Mouse (Mus musculus) testis, postnatal 10 days (tissue): ENCODE measurements around the gene Syt7.

ENCODE experiments used
- DNase-seq: peaks from one replicate; pipeline ENCODE4 v3.0.0; 2021; ENCODE audit warnings: low spot score

The Syt7 gene

DNA sequence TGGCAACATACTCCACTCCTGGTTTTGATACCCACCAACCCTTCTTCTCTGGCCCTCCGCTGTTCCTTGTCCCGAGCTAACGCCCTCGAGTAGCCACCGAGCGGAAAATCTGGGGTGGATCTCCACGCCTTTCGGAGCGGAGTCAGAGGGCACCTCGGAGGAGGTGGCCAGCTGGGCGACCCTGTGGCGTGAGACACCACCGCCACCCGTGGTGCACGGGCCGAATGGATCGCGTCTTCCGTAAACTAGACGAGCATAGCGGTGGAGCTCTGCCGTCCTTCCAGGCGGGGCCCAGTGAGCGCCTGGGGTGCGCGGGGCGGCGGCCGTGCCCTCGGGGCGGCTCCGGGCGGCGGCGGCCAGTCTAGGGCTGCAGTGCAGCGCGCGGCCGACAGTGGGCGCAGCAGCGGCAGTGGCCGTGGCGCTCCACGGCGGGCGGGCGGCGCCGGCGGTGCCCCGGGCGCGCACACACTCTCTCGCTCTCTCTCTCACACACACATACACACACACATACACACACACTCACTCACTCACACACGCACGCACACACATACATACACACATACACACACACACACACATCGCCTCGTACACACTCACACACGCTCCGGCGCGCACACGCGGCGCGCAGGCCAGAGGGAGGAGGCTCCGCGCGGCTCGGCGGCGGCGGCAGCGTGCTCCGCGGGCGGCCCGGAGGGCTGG is at the start of gene Syt7:
Syt7 (plus strand) TSS at position 476 of the 699 bp plus-strand sequence.
- peak; percentile 97 for DNase-seq

DNA sequence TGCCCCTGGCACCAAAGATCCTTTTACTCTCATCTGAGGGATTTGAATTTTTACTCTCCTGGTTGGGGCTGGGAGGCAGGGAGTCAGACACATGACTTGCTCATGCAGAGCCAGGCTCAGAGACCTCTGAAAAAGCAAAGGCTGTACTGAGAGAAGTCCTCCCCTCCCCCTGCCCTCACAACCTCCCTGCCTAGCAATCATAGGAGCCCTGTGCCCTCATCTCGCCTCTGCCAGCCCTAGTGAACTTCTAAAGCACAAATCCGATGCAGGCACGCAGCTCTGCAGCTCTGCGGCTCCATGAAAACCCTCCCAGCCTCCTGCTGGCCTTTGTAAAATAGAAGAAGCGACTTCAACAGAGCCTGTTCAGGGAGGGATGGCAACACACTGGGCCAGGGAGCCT is 49.6 kb upstream of the Syt7 start:
- no peak for DNase-seq

DNA sequence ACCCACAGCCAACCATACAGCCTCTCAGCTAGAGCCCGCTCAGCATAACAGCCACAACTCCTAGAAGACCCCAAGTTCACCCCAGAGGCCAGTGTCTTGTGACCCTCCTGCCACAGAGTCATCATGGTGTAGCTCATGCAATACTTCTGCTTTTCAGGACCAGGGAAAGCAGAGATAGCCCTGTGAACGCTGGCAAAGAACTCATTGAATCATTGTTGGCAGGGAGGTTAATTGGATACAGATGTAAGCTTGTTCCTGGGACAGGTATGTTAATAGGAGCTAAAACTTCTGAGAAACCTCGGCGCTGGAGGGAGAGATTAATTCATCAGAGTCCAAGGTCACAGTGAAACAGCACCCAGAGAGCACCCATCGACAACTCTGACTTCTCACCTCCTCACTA is 48.2 kb upstream of the Syt7 start:
- no peak for DNase-seq

DNA sequence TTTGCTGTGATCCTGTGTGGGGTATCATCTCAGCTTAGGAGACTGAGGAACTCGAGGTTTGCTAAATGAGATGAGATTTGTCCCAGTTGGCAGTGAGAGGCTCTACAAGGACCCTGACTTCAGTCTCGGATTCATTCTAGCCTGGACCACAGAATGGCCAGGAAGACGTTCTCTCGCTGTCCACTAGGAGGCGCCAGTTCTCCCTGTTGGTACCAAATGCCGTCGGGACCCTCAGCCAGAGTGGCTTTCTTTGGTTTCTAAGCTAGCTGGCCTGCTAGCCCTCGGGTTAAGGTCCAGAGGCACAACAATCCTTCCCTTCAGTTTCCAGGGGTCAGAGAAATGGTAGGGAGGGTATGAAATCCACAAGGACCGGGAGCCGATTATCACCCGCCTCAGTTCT is 47.7 kb upstream of the Syt7 start:
- DNase-seq: peak; percentile 87

DNA sequence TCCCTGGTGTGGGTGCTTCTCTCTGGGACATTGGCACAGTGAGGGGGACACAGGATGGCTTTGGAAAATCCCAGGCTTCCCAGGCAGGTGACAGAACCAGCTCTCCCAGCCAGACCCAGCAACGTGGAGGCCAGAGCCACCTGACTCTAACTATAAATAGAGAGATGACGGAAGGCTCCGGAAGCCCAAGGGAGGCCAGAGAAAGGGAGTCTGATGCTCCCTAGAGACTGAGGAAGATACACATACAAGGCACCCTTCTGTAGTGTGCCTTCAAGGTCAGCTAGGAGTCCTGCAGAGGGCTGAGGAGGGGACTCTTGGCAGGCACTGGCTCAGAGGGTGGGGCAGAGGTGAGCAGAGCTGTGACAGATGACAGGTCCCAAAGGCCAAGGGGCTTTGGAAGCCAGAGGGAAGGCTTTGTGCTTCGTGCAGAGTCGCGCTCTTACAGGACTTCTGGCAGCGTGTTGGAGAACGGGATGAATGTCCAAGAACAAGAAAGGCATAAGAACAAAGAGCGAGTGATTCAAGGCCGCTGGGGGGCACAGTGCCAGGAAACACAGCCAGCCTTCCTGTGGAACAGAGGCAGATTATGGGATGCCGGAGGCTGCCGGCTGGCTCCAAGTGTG is 47.0 kb upstream of the Syt7 start:
- peak; percentile 92 for DNase-seq

DNA sequence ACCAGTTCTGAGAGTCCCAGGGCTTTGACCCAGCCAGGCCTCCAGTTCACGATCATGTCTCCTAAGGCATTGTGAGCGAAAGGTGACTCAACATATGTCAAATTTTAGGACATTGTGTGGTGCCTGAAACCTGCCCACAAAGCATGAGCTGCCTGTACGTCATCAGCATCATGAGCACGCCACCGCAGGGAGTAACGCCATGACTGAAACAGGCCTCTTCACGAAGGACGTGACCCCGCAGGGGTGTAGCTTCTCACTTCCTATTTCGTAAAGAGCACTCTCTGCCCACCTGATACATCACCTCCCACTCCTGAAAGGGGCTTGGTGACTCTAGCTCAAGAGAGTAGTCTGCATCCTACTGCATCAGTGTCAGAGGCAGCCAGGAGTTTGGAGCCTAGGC is 45.0 kb upstream of the Syt7 start:
- DNase-seq: no peak

DNA sequence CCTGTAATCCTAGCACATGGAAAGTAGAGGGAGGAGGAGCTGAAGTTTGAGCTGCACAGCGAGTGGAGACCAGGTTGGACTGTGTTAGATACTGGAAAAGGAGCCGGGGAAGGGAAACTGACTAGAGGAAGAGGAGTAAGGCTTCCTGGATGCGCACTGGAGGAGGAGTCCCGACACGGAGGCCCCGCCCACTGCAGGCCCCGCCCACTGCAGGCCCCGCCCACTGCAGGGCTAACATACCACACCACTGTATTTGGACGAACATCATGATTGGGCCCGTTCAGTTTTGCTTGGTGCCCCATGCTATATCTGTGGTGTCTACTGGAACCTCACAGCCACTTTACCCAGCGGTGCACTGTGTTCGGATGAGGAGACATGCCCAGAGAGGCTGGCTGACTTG is 43.2 kb upstream of the Syt7 start:
- DNase-seq: peak; percentile 66

DNA sequence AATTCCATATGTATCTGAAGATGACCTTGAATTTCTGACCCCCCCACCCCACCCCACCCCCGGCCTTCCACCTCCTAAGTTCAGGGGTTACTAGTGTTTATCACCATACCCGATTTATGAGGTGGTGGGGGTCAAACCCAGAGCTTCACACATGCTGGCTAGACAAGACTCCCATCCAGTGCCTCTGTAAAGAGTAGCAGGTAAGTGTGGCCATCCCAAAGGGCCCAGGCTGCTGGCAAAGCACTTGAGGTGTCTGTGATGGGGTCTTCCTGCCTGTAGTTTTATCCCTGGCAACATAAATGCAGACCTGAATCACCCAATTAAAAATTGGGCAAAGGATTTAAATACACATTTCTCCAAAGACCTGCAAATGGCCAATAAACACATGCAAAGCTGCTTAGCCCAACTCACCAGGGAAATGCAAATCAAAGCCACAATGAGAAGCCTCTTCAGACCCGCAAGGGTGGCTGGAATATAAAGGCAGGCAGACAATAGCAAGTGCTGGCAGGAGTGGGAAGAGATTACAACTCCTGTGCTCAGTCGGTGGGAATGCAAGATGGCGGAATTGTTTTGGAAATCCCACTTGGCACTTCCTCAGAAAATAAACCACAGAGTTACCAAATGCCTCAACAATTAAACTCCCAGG is 41.1 kb upstream of the Syt7 start:
- no peak for DNase-seq

DNA sequence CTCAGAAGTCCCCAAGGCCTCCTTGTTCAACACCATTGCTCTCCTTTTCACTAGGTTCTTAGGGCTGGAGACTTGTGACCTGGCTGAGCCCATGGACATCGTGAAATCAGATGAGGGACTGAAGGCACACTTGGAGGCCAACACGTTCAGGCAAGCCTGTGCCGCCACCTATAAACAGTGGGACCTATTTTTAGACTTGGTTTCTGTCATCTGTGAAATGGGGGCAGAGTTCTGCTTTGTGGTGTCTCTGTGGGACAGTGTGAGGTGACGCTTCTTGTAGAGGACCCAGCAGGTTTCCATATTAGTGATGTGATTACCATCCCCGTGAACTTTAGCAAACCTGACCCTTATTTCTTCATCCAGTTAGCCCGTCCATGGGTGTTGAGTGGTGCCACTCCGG is 36.7 kb upstream of the Syt7 start:
- no peak for DNase-seq

DNA sequence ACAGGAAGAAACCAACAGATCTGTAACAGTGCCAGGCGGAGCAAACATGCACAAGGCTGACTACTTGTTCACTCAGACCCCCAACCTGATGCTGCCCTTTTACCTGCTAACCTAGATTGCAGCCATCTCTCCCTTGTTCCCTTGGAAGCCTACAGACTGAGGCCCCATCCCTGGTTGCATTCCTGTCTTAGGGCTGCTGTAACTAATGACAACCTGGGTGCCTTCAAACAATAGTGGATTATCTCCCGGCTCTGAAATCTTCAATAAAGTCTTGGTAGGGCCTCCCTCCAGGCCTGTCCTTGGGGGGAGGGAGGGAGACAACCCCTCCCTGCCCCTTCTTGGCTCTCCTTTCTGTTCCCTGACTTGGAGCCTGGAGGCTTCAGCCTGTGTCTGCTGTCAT is 34.1 kb upstream of the Syt7 start:
- no peak for DNase-seq

DNA sequence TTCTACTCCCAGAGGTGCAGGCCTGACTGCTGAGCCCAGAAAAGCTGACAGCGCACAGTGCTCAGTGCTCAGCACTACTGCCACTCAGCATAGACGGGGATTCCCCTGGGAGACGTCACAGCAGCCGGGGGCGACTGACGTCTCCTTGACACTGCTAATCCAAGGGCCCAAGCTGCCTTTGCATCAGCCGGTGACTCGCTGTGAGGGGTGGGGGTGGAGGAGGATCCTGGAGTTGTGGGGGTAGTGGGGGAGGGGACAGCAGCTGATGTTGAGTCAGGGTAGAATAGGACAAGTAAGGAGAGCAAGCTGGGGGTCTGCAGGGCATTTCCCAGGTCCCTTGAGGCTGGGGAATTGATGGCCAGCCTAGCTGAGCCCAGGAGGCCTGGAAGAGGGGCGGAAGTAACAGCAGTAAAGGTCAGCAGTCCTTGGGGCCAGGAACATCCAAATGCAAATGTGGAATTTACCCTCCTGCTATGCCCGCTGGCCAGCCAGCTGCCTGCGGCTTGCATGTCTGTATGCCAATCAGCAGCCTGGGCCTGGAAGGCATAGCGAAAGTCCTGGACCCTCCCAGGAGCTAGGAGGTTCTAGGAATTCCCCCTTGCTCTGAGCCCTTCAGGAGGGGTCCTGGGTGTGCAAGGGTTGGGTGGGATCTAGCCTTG is 31.9 kb upstream of the Syt7 start:
- no peak for DNase-seq

DNA sequence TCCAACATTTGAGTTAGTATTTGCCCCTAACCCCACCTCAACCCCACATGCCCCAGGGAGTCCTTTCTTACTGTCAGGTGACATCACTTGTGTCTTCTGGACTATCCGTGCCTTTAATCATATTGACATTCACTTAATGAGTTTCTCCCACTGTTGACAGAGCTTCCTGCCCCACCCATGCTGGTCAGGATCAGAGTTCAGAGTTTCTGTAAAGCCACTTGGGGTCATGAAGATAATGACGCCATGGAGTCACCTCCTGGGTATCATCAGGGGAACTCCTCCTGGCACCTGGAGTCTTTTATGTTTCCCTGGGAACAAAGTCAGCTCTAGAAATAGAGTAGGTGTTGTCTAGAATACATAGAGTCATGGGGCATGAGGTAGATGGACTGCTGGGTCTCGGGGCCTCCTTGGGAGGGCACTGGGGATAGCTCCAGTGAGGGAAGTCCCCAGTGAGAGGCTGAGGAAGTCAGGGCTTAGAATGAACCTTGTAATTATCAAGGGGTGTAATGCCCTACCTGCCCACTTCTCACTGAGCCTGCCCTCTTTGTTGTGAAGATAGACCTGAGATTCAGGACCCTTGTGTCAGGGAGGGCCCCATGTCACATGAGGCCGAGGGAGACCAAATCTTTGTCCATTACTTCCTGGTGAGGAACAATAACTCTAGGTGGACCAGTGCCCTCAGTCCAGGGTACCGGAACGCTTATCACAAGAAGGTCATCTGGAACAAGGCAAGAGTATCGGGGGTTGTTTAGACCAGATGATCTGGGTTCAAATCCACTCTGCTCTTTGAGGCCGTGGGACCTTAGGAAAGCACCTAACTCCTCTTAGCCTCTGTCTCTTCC is 29.6 kb upstream of the Syt7 start:
- DNase-seq: no peak

DNA sequence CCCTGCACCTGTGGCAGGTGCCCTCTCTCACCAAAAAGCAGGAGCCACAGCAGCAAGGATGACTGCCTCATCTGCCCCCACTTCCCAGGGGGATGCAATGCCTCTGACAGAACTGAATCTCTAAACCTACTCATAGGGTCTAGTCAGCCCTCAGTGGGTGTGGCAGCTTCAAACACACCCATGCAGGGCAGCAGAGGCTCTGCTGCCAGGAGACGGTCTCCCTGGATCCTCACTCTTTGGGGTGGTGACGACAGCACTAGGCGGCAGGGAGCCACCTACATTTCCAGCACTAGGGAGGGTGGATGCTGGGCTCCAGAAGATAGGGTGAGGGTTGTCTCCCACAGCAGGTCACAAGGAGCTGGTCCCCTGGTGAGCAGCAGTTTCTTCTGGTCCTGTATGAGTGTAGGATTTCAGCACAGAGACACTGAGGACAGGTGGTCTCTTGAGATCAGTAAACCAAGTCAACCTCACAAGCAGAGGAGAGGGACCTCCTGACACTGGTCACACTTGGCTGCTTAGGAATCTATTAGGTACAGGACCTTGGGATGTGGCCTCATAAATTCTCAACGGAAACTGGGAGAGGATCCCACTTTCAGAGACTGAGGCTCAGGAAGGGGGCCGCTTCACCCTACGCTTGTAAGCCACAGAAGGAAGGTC is 26.3 kb upstream of the Syt7 start:
- no peak for DNase-seq

DNA sequence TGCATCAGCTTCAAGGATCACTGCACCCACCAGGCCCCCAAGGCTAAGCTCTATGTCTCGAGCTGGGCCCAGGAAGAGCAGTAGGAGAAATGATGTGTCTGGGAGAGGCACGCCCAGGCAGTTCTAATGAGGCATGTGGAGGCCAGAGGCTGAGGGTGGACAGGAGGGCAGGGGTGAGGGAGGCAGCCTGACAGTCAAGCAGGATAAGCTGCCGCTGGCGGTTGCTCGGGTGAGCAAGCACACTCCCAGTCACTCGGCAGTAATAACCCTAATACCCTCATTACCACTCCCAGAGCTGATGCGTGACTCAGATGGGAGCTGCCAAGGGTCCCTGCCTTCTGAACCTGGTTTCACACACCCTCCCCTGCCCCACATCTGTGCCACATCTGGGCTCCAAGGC is 25.0 kb upstream of the Syt7 start:
- no peak for DNase-seq

DNA sequence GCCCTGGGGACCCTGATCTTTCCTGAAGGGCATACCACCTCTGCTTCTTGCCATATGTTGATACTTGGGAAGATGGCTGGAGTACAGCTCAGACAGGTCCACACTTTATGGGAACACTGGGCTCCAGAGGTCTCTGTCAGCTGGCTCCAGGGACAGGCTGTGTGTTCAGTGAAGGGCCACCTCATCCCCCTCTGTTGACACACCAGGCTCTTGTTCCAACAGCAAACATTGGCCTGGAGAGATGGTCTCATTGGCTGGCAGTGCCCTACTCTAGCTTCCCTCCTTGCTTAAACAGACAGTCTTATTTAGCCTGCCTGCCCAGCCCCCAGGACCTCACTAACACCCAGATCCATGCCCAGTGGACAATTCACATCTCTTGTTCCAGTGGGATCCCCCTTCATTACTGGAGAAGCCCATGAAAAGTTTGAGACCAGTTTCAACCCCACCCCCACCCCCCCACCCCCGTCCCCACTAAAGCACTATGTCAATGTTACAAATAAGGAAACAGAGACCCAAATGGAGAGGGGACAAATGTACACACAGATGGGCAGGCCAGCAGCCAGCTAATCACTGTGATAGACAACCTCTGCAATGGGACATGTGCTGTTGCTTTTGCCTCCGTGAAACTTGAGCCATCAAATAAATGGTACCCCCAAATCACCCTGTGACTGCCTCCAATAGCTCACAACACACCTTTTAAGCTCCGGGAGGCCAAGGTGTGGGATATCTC is 22.6 kb upstream of the Syt7 start:
- no peak for DNase-seq

DNA sequence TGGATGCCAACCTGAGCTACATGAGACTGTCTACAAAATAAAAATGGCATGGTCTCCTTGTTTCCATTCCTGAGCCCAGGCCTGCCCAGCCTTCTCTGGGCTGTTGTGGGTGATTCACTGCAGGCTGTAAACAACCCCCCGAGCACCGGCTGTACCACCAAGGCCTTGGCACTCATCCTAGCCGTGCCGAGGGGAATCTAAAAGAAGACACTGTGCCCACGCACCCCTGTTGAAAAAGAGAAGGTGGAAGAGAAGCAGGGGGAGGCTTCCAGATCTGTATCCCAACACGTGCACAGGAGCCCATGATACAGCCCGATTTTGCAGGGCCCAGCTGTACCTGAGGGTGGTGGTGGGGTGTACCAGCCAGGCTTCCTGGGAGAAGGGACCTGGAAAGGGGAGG is 21.1 kb upstream of the Syt7 start:
- DNase-seq: no peak

DNA sequence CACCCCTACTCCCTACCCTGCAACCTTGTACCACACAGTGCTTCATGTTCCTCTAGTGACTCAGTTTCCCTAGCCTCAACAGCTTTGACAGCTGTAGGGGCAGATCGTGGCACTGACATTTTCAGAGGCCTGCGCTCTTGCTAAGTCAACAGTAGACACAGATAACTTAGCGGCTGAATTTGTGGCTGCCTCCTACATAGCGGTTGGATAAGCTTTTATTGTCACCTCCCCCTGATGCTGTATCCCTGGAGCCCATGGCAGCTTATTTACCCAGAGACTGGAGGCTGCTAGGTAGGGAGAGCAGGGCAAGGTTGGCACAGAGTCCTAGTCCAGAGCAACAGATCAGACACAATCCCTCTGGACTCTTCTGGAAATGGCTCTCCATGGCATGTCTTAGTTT is 19.0 kb upstream of the Syt7 start:
- no peak for DNase-seq

DNA sequence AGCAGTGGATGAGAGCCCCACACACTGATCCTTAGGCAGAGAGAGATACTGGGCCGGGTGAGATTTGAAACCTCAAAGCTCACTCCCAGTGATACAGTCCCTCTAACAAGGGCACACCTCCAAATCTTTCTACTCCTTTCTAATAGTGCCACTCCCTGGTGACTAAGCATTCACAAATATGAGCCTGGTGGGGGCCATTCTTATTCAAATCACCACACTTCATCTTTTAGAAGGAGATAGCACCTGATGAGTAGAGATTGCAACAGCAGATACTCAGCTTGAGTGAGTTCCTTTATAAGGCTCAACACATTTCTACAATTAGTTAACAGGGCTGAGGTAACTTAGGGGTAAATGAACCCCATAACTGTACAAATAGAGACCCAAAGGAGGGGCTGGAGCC is 15.7 kb upstream of the Syt7 start:
- no peak for DNase-seq

DNA sequence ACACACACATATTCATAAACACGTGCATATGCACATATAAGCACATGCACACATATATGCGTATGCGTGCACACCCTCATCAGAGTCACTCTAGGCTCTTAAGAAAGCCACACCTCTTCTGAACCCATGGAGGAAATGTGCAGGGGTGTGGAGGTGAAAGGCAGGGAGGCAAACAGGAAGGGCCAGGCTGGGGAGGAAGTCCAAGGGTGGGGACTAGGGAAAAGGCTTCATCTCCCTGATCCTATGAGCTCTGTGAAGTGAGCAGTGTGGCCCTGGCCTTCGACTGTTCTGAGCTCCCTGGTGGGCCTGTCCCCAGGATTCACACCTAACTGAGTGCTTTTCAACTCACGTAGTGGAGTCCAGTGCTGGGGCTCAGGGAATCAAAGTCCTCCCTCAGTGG is 13.6 kb upstream of the Syt7 start:
- DNase-seq: no peak

DNA sequence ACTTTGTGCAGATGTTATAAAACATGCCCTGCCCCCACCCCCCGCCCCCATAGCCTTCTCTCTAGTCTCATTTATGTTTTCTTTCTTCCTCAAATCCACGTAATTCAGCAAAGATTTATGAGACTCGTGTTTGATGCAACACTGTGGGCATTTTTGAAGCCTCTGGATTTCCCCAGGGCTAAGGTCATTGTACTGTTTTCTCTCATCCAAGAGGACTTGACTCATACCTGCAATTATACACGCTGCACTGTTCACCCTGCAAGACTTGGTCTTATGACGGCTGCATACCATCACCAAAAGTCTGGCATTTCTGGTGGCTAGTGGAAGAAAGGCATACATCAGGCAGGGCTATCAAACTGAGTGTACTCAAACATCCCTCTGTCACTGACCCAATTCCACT is 8.9 kb upstream of the Syt7 start:
- no peak for DNase-seq

DNA sequence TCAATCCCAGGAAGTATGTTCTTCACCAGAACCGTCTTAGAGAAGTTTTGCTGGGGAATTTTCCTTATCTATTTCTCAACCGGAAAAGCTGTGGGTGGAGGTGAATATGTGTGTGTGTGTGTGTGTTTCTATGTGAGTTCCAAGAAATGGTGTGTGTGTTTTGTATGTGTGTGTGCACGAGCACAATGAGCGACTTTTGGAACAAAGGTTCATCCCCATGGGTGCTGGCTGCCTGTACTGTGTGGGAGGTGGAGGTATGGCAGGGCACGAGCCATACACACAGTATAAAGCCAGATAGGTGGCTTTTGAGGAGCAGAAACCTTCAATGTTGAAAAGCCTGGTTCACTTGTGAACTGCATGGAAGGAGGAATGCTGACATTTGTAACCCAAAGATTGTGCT is 1.2 kb upstream of the Syt7 start:
- DNase-seq: no peak
